Mouse (Mus musculus) embryonic fibroblast, embryonic 13.5 days (primary cell): ENCODE measurements around the gene Glipr2. TPM values are rescaled to one million over a fixed set of nuclear protein-coding genes. Genes with fewer than 3 reads are reported as not detected.

Experiments used
- H3K27ac ChIP-seq: 2 replicates; pipeline ENCODE4 v1.5.1; 2012; ENCODE audit warnings: low read length, control low read depth, inconsistent platforms; ENCODE audit not compliant: insufficient read depth
- H3K4me1 ChIP-seq: 2 replicates; pipeline ENCODE4 v1.6.1; 2011; ENCODE audit warnings: low read length; ENCODE audit not compliant: control insufficient read depth, insufficient read depth
- H3K4me3 ChIP-seq: 2 replicates; pipeline ENCODE4 v1.5.1; 2011; ENCODE audit warnings: mild to moderate bottlenecking, control low read depth, low read length; ENCODE audit not compliant: insufficient read depth
- CTCF ChIP-seq: IDR thresholded peaks from 2 replicates; pipeline ENCODE4 v1.5.1; 2011; ENCODE audit warnings: mild to moderate bottlenecking, control low read depth, low read length, moderate library complexity, borderline replicate concordance; ENCODE audit not compliant: insufficient read depth
- POLR2A ChIP-seq: IDR thresholded peaks from 2 replicates; pipeline ENCODE4 v1.6.1; 2011; ENCODE audit warnings: low read depth, mild to moderate bottlenecking, control low read depth, low read length, moderate library complexity
- polyA plus RNA-seq: library from polyadenylated mRNA; stranded (reverse); fragments of >200 nt; gene quantifications from 2 replicates; pipeline ENCODE4 v1.2.4, GENCODE M21; 2011; ENCODE audit warnings: low read depth; ENCODE audit not compliant: missing spikeins, insufficient read length

The Glipr2 gene
- 177 and 225 TPM in 2 replicates for polyA plus RNA-seq

DNA sequence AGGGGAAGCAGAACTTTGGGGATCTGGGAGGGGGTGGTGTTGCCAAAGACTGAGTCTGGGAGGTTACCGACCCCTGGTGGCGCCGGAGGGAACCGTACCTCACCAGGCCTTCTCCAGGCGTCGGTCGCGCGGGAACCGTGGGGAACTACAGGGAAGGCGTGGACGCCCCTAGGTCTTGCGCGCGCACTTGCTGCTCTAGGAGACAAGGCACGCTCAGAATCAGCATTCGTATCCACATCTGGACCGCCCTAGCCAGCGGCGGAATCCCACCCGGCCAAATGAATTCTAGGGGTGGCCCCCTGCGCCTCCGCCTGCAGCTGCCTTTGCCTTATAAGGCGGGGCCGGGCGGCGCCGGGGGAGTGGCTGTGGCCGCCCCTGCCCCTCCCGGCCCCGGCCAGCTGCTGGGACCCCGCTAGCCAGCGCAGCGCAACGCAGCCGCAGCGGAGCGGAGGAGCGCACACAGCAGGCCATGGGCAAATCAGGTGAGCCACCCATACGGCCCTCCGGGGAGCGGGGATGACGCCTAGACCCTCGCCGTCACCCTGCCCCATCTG lies at the start of gene Glipr2:
Gene Glipr2, plus strand, starts transcription at position 110 of the 554 bp plus-strand sequence.
- Histone ChIP-seq H3K4me3 (peak within 1 kb of the TSS; percentile 71), H3K4me1 (no peaks in the 10 kb centered on the region; the same call in 1 of the 2 replicates), H3K27ac (peak within 1 kb of the TSS; percentile 86)
- TF ChIP-seq CTCF, result peak; percentile 70; the same call in 1 of the 2 replicates
- peak; percentile 96 for TF ChIP-seq POLR2A

GRCm38 (mm10) chr4:43918221-43918620 lies 39.0 kb upstream of the Glipr2 start:
- no peak overlapping the region for H3K4me3 ChIP-seq
- no peak for TF ChIP-seq POLR2A
- no peak for TF ChIP-seq CTCF
- H3K27ac ChIP-seq, result no peak overlapping the region
- no peaks in the 10 kb centered on the region for H3K4me1 ChIP-seq

DNA sequence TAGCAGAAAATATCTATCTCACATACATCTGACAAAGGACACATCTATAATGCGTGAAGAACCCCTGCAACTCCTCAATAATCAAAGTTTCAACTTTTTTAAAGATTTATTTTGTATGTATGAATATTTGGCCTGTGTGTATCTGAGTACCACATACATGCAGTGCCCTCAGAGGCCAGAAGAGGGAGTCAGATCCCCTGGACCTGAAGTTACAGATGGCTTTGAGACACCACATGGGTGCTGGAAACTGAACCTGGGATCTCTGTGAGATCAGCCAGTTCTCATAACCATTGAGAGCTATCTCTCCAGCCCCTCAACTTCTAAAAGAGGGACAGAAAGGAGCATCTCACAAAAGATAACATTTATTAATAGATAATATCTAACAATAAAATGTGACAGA lies 36.6 kb upstream of the Glipr2 start:
- no peak for TF ChIP-seq CTCF
- no peak for TF ChIP-seq POLR2A

DNA sequence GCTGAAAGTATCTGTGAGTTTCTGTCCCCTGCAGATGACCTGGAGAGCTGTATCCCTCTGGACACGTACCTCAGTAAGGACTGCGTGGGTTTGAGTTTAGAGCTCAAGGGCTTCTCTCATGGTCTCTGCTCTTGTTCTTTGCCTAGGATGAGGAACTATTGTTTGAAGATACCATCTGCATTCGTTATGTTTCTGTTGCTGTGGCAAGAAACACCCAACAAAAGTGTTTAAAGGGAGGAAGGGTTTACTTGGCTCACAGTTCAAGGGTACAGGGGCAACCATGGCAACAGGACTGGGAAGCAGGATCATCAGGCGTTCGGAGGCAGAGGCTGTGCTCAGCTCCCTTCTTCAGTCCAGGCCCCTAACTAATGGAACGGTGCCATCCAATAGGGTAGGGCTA lies 32.1 kb upstream of the Glipr2 start:
- TF ChIP-seq POLR2A, result no peak
- TF ChIP-seq CTCF, result no peak
- Histone ChIP-seq H3K4me1 (no peaks in the 10 kb centered on the region), H3K4me3 (no peak overlapping the region), H3K27ac (no peak overlapping the region)

More for the DNA sequence above, 36.6 kb upstream of the Glipr2 start:
- Histone ChIP-seq H3K4me1 (no peaks in the 10 kb centered on the region), H3K27ac (no peak overlapping the region), H3K4me3 (no peak overlapping the region)

GRCm38 (mm10) chr4:43925779-43926178 lies 31.4 kb upstream of the Glipr2 start:
- H3K27ac ChIP-seq, result no peak overlapping the region
- no peaks in the 10 kb centered on the region for H3K4me1 ChIP-seq
- no peak overlapping the region for H3K4me3 ChIP-seq
- TF ChIP-seq POLR2A, result no peak
- TF ChIP-seq CTCF, result peak; percentile 58; the same call in 1 of the 2 replicates

DNA sequence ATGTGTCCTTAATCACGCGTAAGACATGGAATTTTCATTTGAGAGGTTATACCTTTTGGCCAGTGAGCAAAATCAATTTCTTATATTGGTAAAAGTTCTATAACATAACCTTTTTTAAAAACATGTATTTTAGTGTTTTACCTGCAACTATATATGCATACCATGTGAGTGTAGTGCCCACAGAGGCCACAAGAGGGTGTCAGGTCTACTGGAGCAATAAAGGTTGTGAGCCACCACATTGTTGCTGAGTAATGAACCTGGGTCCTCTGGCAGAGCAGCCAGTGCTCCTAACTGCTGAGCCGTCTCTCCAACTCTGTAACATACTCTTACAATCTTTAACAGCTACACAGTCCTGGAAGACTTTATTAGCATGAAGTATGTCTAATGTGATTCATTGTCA lies 29.4 kb upstream of the Glipr2 start:
- TF ChIP-seq CTCF (no peak), POLR2A (no peak)
- Histone ChIP-seq H3K4me1 (no peaks in the 10 kb centered on the region), H3K27ac (no peak overlapping the region), H3K4me3 (no peak overlapping the region)

GRCm38 (mm10) chr4:43931877-43932276 lies 25.3 kb upstream of the Glipr2 start:
- no peak for TF ChIP-seq CTCF
- TF ChIP-seq POLR2A, result no peak

GRCm38 (mm10) chr4:43936186-43936585 lies 21.0 kb upstream of the Glipr2 start:
- no peaks in the 10 kb centered on the region for H3K4me1 ChIP-seq
- no peak overlapping the region for H3K27ac ChIP-seq
- TF ChIP-seq CTCF (no peak), POLR2A (no peak)
- H3K4me3 ChIP-seq, result no peak overlapping the region

More at GRCm38 (mm10) chr4:43931877-43932276, 25.3 kb upstream of the Glipr2 start:
- H3K4me1 ChIP-seq, result no peaks in the 10 kb centered on the region
- H3K27ac ChIP-seq, result no peak overlapping the region
- no peak overlapping the region for H3K4me3 ChIP-seq

DNA sequence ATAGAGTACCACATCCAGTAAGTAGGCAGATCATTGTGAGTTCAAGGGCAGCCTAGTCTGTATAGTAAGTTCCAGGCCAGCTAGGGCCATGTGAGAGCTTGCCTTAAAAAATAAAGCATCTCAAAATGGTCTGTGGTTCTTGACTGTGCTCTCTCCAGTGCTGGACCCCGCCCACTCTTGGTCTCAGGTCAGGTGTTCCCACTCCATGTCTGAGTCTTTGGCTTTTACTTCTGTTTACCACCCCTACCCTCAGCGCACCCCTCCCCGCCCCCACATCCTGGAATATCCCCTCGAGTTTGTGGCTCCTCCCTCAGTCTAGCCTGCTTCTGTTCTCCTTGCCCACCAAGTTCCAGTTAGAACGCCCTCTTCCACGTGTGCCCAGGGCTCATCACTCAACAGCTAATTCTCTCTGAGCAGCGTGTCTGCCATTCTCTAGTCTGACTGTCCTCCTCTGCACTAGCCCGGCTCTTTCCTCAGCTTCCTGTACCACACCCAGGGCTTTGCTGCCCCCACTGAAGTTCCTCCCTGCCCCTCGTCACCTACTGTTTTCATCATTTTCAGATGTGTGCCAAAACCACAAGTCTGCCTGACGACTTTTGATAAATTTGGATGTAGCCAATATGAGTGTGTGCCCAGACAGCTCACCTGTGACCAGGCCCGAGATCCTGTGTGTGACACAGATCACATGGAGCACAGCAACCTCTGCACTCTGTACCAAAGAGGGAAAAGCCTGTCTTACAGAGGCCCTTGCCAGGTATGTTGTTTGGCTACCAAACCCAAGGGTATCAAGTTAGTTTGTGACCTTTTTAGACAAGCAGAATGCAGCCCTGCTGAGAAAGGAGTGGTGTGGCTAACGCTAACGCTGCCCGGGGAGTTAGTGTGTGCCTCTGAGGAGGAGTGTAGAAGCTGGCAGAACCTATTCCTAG lies 20.2 kb upstream of the Glipr2 start:
- no peak overlapping the region for H3K27ac ChIP-seq
- H3K4me3 ChIP-seq, result no peak overlapping the region
- no peak for TF ChIP-seq POLR2A
- TF ChIP-seq CTCF, result no peak
- H3K4me1 ChIP-seq, result no peaks in the 10 kb centered on the region

- Histone ChIP-seq H3K4me1 (no peaks in the 10 kb centered on the region), H3K27ac (no peak overlapping the region), H3K4me3 (no peak overlapping the region)
- TF ChIP-seq CTCF (no peak), POLR2A (no peak)
Measured at GRCm38 (mm10) chr4:43941315-43941714, 15.9 kb upstream of the Glipr2 start.
